Mouse (Mus musculus) megakaryocyte, embryonic 14.5 days (primary cell): ENCODE data around the gene Hapln1. TPM values are rescaled to one million over a fixed set of nuclear protein-coding genes. Genes with fewer than 3 reads are reported as not detected.

ENCODE experiments used
- H3K27me3 ChIP-seq: replicated peaks from 2 replicates; pipeline ENCODE3; 2012; ENCODE audit warnings: inconsistent platforms
- H3K36me3 ChIP-seq: replicated peaks from 2 replicates; pipeline ENCODE3; 2012; ENCODE audit warnings: low read length, inconsistent platforms, mixed read lengths
- H3K4me1 ChIP-seq: 2 replicates; pipeline ENCODE4 v1.6.1; 2012; ENCODE audit warnings: inconsistent platforms
- H3K4me3 ChIP-seq: replicated peaks from 2 replicates; pipeline ENCODE3; 2012; ENCODE audit warnings: moderate library complexity, mild to moderate bottlenecking, inconsistent platforms
- H3K9me3 ChIP-seq: 2 replicates; pipeline ENCODE4 v1.6.1; 2012; ENCODE audit warnings: inconsistent platforms
- FLI1 ChIP-seq: IDR thresholded peaks from 2 replicates; pipeline ENCODE4 v1.6.1; 2012; ENCODE audit warnings: low read length, inconsistent platforms, mixed read lengths
- GATA1 ChIP-seq: IDR thresholded peaks from 3 replicates; pipeline ENCODE4 v1.6.1; 2012; ENCODE audit warnings: mixed read lengths, low read length, inconsistent platforms, borderline replicate concordance
- polyA plus RNA-seq: library from polyadenylated mRNA; stranded (reverse); fragments of >175 nt; gene quantifications from 2 replicates; pipeline ENCODE4 v1.2.3, GENCODE M21; 2012; ENCODE audit warnings: low replicate concordance; ENCODE audit not compliant: insufficient read depth

Hapln1 gene
- polyA plus RNA-seq, 1 experiment, result not detected

- H3K4me1 ChIP-seq, result peaks cover 6% of the 10 kb centered on the region; the same call in 1 of the 2 replicates
- no peaks in the 10 kb centered on the region for H3K9me3 ChIP-seq
- no peaks in the 10 kb centered on the region for H3K27me3 ChIP-seq
- no peaks in the 10 kb centered on the region for H3K36me3 ChIP-seq
- H3K4me3 ChIP-seq, result no peak overlapping the region
- no peak for TF ChIP-seq FLI1
- TF ChIP-seq GATA1, result no peak
Observed at GRCm38 (mm10) chr13:89653279-89653678, 113.7 kb downstream of the Hapln1 start.

GRCm38 (mm10) chr13:89657046-89657445, 117.5 kb downstream of the Hapln1 start:
- no peaks in the 10 kb centered on the region for H3K9me3 ChIP-seq
- TF ChIP-seq GATA1 (no peak), FLI1 (no peak)
- no peaks in the 10 kb centered on the region for H3K27me3 ChIP-seq
- H3K36me3 ChIP-seq, result no peaks in the 10 kb centered on the region
- H3K4me1 ChIP-seq, result peaks cover 6% of the 10 kb centered on the region; the same call in 1 of the 2 replicates
- H3K4me3 ChIP-seq, result no peak overlapping the region

Other genes starting within 250 kb of the Hapln1 start
- 0.34 TPM in 1 of 2 replicates, not detected in the other for gene Vcan, start 202.7 kb downstream of the Hapln1 start, polyA plus RNA-seq